Mouse (Mus musculus) lung, postnatal 36 days (tissue): ENCODE data around the gene Hltf.
"Not testable (repeated sequence)": the region's sequence is repeated elsewhere in the genome, so short reads cannot be mapped to it uniquely, and the experiment has no call there.

Experiments
- DNase-seq: peaks from one replicate; pipeline ENCODE4 v3.0.0; 2022; ENCODE audit warnings: mixed read lengths

The Hltf gene

DNA sequence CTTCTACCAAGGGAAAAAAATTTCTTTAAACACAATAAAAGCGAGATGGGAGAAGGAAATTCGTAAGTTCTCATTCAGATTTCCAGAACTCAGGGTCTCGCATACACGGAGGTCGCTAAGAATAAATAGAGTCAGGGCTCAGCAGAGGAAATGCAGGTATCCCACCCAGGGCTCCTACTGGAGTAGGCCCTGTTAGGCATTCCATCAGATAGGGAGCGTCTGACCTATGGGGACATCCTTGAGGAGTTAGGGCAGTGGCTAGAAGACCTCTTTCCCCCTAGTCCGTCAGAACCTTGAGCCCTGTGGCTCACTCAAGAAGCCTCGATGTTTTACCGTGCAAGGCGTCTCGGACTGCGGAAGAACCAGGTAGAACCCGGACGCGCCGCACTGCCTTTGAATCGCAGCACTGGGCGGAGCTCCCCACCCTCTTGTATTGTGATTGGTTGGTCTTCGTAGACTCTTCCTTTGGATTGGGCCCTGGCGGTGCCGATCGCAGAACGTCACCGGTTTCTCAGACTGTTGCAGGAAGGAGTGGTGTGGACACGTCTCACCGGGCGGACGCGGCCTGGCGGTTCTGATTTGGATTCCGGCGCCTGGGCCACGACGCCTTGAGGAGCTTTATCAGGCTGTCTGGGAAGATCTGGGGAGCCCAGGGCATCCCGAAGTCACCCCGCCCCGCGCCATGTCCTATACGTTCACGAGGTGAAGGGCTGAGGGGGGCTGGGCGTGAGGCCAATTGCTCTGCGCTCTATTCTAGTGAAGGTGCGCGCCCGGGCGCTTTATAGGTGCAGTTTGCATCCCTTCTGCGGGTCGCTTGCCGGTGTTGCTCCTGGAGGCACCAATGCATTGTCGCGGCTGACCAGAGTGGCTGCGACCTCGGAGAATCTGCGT is at the start of gene Hltf:
TSS of gene Hltf (plus strand) at position 506 of the 891 bp plus-strand sequence.
- DNase-seq: peak; percentile 97

DNA sequence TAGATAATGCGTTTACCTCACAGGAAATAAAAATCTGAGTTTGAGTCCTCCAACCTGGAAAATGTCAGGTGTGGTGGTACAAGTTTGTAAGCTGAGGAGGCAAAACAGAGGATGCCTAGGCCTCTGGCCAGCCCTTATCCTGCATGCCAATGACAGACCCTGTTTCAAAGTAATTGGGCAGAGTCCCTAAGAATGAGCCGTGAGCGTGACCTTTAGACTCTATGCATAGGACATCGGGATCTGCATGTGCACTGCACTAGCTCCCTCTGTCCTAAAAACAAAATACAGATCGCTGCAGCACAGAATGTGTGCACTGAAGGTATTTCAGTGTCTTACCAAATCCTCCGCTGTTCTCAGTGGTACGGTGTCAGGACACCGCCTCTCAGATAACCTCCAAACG is 47.1 kb upstream of the Hltf start:
- no peak for DNase-seq

DNA sequence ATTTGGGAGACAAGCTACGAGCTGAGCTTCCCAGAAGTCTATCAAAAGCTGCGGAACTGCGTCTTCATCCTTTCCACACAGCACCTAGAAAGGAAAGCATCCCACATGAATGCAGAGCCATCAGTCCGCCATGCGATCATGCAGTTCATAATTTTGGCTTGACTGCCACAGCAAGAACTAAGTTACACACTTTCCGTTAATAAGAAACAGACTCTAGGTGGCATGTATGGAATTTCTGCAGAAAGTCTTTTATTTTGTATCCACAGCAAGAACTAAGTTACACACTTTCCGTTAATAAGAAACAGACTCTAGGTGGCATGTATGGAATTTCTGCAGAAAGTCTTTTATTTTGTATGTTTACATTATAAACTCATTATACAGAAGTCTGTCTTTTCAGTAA is 46.7 kb upstream of the Hltf start:
- not testable (repeated sequence) for DNase-seq

DNA sequence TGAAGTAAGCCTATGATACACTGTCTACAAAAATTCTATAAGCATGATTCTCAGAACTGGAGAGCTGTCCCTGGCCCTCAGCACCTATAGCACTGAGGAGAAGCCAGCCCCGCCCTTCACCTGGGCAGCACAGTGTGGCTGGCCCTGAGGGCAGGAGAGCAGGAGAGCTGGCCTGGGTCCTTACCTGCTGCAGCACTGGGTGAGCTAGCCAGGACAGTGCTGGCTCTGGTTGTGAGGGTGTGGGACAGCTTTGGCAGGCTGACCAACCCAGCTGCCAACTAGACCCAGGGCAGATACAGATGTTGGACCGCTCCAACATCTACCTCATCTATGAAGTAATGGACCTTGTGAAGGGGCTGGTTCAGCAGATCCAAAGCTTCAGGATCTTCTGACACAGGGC is 43.2 kb upstream of the Hltf start:
- no peak for DNase-seq

DNA sequence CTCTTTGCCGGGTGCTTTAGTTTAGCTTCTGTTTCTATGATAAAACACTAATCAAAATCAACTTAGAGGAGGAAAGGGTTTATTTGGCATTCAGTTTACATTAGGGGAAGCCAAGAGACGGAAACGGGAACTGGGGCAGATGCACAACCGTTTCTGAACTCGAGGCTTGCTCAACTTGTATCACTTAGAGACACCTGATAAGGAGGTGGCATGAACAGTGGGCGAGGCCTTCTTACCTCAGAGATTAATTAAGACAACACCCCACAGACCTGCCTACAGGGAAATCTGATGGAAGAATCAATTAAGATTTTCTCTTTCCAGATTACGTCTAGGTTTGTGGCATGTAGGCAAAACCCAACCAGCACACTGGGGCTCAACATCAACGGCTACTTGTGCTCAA is 39.5 kb upstream of the Hltf start:
- DNase-seq: no peak

DNA sequence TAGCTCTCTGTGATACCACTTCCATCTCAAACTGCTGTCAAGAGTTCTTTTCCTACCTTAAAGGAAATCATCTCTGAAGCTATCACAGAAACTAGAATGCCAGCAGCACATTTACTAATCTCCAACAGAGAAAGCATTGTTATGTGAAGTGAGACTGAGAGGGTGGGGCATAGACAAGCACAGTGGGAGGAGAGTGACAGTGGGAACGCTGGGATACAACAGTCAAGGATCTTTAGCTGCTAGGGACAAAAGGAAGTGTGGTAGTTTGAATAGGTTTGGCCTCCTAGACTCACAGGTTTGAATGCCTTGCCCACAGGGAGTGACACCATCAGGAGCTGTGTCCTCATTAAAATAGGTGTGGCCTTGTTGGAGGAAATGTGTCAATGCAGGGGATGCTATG is 33.8 kb upstream of the Hltf start:
- no peak for DNase-seq

DNA sequence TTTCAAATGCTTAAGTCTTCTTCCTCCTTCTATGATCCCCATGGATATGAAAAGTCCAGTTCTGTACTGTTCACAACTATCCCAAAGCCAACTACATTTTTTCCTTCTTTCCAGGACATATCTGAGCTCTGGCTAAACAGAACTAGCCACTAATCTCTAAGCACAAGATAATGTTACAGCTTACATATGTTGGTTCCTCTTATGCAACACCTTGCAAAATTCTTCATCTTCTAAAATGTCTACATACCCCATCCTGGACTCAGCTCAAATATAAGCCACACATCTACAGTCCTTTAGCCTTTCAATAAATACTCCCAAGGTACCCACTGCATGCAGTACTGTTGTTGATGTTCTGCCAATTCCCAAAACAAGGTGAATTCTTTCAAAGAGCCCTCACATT is 31.1 kb upstream of the Hltf start:
- no peak for DNase-seq

DNA sequence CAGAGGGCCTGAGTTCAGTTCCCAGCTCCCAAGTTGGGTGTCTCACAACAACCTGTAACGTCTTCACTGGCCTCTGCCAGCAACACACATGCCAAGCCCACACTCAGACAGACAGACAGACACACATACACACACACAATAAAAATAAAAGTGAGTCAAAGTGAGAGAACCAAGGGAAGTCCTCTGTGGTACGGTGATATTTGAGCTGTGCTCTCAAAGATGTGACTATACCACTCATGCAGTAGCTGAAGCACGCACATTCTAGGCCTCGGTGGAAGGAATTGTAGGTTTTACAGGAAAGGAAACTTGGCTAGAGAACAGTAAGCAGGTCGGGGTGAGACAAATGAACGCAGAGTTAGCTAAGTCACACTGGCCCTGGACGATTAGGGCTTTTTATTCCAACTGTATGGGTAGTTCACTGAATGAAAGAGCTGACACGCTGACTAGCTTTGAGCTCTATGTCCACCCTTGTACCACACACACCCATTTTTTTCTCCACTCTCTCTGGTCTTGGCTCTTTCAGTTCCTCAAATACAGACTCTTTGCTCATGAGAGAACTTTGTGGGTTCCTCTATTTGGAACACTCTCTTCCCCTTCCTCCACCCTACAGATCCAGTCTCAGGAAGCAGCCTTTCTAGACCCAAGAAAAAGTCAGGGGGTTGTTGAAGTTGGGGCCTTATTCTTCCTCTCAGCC is 30.5 kb upstream of the Hltf start:
- peak; percentile 56 for DNase-seq

DNA sequence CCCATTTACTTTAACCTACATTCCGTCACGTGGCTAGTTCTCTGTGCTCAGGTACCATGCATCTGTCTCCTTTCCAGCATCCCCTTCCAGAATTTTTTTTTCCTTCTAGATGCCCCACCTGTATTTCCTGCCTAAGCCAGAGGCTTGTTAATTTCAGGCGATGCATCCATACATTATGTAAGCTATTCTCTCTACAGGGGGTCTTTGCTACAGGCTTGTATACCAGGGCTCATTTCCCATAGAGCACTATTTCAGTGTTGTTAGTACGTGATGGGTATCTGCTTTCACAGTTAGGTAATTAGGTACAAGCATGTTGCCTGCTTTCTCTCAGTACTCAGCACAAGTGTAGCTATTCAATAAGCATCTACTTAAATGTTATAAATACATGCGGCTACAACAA is 29.8 kb upstream of the Hltf start:
- no peak for DNase-seq

DNA sequence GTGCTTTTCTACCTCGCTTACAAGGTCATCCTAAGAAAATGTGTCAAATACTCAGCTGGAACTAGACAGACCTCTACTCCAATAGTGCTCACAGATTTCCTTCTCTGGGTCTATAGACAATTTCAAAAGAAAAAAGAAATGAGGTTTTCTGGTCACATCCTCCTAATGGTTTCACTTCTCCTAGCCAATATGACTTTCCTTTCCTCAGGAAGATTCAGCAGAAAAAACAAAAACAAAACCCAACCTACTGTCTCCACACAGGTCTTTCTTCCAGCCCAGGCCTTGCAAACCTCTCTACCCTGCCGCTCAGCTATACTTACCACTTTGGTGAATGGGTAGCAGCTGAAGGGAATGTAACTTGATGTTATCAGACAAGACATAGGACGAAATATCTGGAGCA is 29.0 kb upstream of the Hltf start:
- DNase-seq: no peak

DNA sequence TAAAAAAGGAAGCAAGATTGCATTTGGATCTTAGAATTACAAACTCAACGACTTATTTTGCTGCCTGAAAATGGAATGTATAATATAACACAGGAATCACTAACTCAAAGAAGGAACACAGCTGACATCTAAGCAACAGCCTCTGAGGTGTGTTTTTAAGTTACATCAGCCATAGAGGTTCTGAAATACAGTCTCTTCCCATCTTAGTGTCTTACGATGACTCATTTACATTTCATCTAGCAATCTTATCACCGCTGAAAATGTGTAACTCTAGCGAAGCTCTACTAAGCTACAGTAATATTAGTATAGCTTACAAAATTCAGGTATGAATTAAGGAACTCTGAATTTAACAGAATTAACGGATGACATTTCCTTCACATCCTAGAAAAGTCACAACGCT is 26.8 kb upstream of the Hltf start:
- no peak for DNase-seq

DNA sequence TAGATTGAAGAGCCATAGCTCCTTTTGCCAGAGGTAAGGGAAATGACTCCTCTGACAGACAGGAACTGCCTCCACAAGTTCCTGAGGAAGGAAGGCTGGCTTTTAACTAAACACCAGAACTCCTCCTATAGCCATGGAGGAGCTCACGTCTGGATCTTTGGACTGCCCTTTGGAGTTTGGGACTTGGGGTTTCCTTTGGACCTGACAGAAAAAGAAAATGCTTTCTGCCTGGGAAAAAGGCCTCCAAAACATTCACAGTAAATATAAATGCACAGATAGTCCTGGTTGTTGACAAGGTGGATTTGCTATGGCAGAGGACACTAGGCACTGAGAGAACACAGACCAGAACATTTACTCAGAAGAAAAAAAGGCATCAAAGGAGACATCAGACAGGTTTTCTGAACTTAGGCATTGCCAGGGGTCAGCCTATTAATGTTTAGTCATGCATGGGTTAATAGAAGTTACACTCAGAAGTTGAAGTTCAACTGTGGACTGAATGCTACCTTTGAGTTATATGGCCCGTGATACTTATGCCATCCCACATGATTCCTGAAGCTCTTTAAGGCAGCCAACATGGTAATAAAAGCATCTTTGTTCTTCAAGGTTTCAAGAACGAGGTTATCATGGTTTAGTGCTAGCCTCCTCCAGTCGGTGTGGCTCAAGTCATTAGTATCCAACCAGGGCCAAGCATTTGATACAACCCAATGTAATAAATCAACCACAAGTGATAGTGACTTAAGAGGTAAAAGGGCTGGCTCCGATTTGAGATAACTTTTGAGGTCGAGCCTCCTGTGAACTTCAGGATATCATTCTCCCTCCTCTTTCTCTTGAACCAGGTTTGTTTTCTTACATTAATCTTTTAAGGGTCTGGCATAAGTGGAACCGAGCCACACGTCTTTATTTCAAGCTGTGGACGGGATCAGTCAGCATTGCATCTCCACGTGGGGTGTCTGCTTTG is 23.6 kb upstream of the Hltf start:
- no peak for DNase-seq

DNA sequence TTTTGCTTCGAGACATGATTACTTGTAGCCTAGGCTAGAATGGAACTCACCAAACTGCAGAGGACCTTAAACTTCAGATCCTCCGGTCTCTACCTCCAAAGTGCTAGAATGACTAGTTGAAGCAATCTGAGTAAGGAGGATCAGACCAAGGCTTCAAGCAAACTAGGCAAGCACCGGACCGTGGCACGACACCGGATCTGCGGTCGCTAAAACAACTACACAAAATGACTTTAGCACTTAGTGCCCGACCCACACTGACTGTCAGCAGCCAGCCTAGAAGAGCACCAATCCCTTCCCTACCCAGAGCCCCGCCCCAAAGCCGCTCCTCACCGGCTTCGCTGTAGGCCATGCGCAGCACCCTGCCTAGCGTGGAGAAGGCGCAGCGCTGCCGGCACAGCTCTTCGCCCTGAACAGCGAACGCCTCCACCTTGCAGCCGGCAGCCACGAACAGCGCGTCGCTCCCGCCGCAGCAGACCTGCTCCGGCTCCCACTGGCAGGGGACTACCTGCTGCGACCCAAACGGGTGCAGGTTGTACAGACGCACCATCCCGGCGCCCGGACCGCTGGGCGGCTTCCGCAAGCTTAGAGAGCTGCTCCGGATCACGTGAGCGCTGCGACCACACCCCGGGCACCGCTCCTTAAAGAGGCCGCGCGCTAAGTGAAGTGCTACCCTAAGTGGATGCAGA is 22.7 kb upstream of the Hltf start, which contains the start of gene Hps3:
TSS of gene Hps3 (minus strand) at position 597 of the 686 bp plus-strand sequence.
- DNase-seq: peak; percentile 93

DNA sequence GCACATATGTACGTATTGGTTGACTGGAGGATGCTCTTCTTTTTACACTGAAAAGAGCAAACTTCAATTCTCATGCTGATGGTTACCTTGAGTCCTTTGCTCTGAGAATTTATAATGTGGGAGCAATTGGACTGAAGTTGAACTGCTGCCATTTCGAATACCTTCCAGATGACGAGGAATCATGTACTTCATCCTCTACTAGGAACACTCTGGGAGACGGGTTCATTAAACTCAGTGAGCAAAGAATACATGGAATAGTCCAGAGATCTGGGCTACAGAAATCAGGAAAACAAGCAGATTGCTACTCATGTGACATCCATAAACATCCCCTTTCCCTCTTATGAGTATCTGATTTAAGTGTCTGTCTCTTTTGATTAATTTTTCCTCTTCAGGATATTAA is 21.5 kb upstream of the Hltf start:
- DNase-seq: no peak

DNA sequence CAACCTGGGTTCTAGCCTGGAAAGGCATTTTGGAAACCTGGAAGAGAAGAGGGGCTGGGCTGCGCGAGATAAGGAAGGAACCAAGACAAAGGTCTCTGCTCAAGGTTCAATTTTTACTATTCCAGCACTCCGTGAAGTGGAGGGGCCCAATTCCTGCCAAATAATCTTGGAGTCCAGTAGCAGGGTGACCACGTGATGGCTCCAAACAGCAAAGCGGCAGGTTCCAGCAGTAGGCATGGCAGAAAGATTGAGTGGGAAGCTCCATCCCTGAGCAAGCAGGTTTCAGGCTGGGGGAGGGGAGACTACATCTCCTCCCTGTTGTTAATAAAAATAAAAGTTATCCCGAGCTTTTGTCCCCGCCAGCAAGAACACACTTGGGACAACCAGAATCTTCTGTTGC is 16.1 kb upstream of the Hltf start:
- not testable (repeated sequence) for DNase-seq

DNA sequence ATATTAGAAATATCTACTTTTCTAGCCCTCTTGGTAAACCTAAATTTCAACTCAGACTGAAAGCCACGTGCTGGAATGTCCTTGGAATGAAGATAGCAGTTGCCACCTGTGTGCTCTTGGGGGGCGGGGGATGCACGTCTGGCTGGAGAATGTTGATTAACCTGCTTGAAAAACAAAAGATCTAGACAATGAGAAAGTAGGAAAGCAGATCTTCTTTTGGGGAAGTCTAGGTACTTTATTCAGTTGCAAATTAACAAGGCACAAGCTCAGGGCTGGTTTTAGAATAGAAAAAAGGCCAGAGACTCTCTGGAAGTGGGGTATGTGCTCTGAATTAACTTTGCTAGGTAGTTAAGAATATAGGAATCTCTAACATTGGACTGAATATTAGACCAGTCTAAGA is 12.9 kb upstream of the Hltf start:
- DNase-seq: not testable (repeated sequence)

DNA sequence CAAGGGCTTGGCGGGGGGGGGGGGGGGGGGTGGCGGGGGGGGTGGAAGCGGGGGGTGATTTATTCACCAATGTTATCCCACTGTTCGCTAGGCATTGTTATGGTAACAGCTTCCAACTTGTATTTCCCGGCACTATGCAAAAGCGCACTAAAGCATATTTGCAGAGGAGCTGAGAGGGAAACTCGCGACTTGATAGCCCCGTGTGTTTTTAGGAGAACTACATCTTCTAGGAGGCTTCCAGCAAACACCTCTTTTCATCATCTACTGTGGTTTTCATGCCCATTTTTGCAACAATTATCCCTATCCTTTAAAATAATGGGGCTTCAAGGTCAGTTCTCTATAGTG is 558 bp downstream of the Hltf start:
- no peak for DNase-seq

DNA sequence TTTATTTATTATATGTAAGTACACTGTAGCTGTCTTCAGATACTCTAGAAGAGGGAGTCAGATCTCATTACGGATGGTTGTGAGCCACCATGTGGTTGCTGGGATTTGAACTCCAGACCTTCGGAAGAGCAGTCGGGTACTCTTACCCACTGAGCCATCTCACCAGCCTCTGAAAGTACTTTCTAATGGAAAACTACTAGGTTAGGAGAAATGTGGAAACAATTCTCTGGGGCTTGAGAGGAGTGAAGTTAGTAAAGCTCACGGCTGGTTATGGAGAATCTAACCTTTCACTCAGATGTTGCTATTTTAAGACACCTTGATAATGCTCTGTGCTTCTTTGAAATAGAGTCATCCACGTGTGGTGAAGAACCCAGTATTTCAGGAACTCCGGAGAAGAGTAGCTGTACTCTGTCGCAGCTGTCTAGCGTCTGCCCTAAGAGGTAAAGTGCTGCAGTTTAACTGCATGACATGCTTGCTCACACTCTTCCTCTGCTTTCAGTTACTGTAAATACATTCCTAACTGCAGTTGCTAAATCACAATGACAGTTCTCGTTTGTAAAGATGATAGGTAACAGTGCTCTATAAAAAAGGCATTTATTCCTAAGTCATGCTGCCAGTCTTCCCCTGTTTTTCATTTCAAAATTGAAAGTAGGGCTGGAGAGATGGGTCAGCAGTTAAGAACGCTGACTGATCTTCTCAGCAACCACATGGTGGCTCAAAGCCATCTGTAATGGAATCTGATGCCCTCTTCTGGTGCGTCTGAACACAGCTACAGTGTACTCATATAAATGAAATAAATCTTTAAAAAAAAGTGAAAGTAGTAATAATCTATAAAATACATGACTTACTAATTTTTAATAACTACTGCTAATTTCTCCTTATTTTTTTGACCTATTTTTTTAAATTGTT is 18.8 kb downstream of the Hltf start:
- DNase-seq: no peak

DNA sequence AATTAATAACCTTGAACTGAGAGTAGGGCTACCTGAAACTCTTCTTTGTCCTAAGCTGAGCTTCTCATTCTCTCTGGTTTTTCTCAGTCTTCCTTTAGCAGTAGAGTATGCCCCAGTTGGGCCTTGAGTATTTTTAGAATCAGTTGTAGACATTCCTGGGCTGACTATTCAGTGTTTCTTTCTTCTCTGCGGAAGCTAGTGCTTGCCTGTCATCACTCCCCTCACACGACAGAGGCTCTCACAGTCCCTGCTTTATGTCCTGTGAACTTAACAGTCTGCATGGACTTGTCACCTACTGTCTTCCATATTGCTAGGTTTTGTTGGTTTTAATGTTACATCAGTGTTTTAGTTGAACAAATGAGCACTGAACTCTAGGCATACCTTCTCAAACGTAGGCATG is 24.6 kb downstream of the Hltf start:
- DNase-seq: no peak

DNA sequence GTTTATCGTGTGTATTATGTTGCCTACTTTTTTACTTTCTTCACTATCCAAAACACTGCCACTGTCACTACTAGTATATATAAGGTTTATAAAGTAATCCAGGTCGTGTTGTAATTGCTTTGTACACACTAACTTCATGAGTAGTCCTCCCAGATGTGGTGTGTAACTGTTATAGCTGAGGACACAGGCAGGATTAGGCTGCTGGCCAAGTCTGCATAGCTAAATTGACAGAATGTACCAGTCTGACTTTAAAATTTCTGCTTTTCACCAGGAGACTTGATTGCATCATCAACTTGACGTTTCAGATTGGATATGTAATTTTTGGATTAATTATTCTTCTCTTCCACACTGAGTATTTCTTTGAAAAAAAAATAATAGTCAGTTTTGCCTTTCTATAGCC is 46.2 kb downstream of the Hltf start:
- DNase-seq: no peak

DNA sequence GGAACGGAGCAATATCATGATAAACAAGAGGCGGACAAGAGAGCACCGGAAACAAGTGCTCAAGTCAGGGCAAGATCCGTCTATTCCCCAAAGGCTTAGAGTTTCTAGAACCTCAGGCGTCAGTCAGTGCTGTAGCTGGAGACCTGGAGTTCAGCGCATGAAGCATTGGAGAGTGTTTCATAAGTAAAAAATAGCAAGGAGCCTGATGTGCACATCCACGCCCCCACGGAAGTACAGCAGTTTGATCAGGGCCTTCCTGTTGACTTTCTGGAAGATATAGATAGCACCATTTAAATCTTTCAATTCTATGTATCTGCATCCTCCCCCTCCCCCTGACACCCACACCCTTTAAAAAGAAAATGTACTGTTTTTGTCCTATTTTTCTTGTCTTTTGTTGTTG is 46.7 kb downstream of the Hltf start:
- no peak for DNase-seq

DNA sequence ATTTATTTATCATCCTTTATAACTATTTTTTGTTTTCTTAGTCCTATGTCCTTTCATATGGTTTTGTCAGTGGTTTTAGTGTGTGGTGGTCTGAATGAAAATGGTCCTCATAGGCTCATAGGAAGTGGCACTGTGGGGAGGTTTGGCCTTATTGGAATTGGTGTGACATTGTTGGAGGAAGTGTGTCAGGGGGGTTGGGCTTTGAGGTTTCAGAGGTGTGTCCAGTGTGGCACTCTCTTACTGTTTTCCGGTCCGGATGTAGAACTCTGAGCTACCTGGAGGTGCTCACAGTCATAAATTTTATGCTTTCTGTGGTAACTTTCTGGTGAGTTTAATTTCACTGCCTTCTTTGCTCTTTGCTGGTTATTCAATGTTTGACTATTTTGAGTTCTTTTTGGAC is 47.2 kb downstream of the Hltf start:
- DNase-seq: peak; percentile 12
